Mouse (Mus musculus) cerebellum, postnatal 14 days (tissue): ENCODE data around the gene Noc3l.

Experiments
- DNase-seq, 2 experiments: peaks; one replicate each; pipeline ENCODE4 v3.0.0; 2021; ENCODE audit warnings: mixed read lengths in 2 of 2

Gene Noc3l

DNA sequence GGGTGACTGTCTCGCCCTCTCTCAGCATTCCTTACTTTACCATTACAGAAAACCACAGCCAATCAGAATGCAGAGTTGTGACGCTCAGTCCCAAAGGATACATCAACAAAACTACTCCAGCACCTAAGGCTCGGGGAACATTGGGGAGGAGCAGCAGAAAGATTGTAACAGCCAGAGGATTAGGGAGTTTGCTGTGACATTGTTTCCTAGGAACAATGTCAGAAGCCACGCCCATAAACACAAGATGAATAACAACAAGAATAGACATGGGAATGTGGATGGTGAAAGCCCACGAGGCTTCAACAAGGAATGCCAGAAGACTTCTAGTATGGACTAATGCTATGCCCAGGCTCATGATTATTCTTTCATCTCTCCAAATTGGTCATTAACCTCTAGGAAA lies 61.0 kb downstream of the Noc3l start:
- no peak for DNase-seq

DNA sequence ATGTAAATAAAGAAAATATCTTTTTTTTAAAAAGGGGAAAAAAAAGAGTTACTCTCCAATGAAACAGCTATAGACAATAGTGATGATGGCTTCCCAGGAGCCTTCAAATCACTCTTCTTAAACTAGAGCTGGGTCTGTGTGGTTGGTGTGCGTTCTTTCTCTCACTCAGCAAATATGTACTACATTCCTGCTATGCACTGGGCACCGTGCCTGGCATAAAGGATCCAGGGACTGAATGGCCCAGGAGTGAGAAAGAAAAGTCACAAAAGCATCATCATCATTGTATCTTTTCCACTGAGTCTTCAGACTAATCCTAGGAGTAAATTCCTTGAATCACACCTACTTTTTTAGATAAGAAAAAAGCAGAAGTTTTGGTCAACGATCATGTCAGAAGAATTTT lies 61.9 kb downstream of the Noc3l start:
- no peak for DNase-seq

DNA sequence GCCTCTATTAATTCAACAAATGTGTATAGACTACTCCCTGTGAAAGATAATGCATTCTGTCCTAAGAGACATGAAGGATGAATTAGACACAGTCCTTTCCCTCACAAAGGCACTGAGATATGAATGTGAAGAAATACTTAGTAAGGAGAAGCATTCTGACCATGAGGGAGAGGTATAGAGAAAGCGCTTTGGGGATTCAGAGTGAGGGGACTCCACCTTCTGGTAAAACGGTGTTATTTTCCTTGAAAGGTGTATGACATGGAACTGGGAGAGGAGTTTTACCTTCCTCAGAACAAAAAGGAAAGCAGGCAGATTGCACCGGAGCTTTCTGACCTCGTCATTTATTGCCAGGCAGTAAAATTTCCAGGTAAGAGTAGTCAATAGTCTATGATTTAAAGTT lies 68.8 kb downstream of the Noc3l start:
- DNase-seq, result peak in 1 of 2 experiments; percentile 3

DNA sequence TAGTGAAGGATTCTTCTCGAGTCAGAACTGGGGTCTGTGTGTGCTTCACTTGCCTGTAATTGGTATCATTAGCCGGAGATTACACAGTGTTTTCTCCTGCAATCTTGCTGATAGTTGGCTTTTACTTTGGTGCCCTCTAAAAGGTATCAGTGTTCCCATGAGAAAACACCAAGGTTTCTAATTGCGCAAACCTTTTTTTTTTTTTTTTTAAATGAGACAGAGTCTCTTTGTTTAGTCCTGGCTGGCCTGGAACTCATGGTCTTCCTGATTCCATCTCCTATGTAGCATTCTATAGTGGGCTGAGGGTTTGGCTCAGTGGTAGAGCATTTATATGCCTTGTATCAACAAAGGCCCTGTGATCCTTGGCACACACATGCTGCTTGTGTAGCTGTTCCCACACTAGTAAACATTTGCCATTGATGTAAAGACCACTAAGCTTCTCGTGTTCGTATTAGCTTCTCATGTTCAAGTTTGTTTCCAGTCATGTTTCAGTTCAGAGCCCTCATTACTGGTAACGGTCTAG lies 72.5 kb downstream of the Noc3l start:
- no peak for DNase-seq

DNA sequence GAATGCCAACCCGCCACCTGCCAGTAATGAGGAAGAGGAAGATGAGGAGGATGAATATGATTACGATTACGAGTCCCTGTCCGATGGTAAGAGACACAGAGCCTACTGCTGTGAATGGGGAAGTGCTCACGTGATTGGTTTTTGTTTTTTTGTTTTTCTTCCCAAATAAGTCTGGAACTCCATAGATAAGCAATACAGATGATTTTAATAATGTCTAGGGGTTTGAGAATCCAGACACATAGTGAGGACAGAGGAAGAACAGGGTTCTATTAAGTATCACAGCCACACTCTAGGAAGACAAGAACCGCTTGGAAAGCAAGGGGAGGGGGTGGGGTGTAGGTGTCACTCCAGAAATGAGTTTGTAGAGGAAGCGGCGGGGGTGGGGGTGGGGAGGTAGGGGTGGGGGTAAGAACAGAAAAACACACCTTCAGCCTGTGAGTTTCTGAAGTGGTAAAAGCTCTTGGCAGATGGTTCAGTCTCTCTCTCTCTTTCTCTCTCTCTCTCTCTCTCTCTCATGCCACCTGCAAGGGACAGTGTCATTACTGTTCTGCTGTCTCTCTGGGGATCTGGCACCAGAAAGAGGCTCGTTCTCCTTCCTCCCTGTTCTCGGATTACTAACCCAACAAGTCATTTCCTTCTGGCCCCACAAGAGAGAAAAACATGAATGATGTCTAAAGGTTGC lies 73.1 kb downstream of the Noc3l start:
- DNase-seq, result no peak

DNA sequence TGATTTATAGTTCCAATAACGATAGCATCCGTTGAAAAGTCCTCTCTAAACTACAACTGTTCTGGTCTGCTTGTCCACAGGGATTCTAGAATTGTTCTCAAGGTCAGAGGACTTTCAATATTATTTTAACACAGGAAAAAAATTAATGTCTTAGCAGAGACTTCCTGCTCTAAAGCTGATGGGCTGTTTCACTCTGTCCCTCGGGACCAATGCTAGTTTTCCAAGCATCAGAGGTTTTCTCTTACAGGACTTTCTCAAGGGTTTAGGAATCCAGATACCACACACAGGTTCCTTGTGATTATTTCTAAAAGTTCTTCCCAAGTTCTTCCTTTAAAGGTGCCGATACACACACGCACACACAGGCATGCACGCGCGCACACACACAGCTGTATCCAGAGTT lies 74.5 kb downstream of the Noc3l start:
- DNase-seq, result no peak
